Mouse (Mus musculus) MEL (cell line): Measurements from ENCODE around the gene Ube2cbp.

Source experiments
- CHD2 ChIP-seq: IDR thresholded peaks from 2 replicates; pipeline ENCODE4 v1.6.1; 2011; ENCODE audit warnings: low read length, improper control_type of control experiment
- CTCF ChIP-seq, 3 experiments: IDR thresholded peaks in 2 of 3; conservative IDR thresholded peaks in 1 of 3; 2 replicates each; pipeline ENCODE4 v1.5.1; 2011 to 2012; ENCODE audit warnings: low read length in 3 of 3, low read depth in 2 of 3, mild to moderate bottlenecking in 2 of 3, improper control_type of control experiment in 1 of 3, inconsistent platforms in 1 of 3, mixed read lengths in 1 of 3, moderate library complexity in 1 of 3; ENCODE audit not compliant: control insufficient read depth in 1 of 3, insufficient read depth in 1 of 3, poor library complexity in 1 of 3, severe bottlenecking in 1 of 3
- E2F4 ChIP-seq: IDR thresholded peaks from 2 replicates; pipeline ENCODE4 v1.6.1; 2011; ENCODE audit warnings: low read depth, low read length, improper control_type of control experiment, borderline replicate concordance
- EP300 ChIP-seq, 2 experiments: IDR thresholded peaks; 2 replicates each; pipeline ENCODE4 v1.6.1; 2011; ENCODE audit warnings: improper control_type of control experiment in 2 of 2, low read length in 2 of 2, low read depth in 1 of 2, mild to moderate bottlenecking in 1 of 2
- GABPA ChIP-seq: IDR thresholded peaks from 2 replicates; pipeline ENCODE4 v1.6.1; 2012; ENCODE audit warnings: low read depth, mild to moderate bottlenecking, inconsistent platforms, low read length, improper control_type of control experiment, moderate library complexity
- HCFC1 ChIP-seq: IDR thresholded peaks from 2 replicates; pipeline ENCODE4 v1.6.1; 2012; ENCODE audit warnings: low read depth, mild to moderate bottlenecking, inconsistent platforms, low read length, improper control_type of control experiment, moderate library complexity
- MAFK ChIP-seq: IDR thresholded peaks from 2 replicates; pipeline ENCODE4 v1.6.1; 2011; ENCODE audit warnings: low read depth, mild to moderate bottlenecking, low read length, improper control_type of control experiment, borderline replicate concordance
- MEF2A ChIP-seq: IDR thresholded peaks from 2 replicates; pipeline ENCODE4 v1.6.1; 2014; ENCODE audit warnings: low read depth, mild to moderate bottlenecking, inconsistent platforms, low read length, improper control_type of control experiment; ENCODE audit not compliant: poor library complexity, insufficient replicate concordance, severe bottlenecking; ENCODE audit errors: extremely low read depth
- MXI1 ChIP-seq: IDR thresholded peaks from 2 replicates; pipeline ENCODE4 v1.6.1; 2011; ENCODE audit warnings: mild to moderate bottlenecking, low read depth, low read length, improper control_type of control experiment
- NELFE ChIP-seq: IDR thresholded peaks from 2 replicates; pipeline ENCODE4 v1.6.1; 2011; ENCODE audit warnings: low read depth, low read length, improper control_type of control experiment
- POLR2A ChIP-seq, 2 experiments: IDR thresholded peaks; 2 replicates each; pipeline ENCODE4 v1.6.1; 2011 to 2012; ENCODE audit warnings: low read length in 2 of 2, mild to moderate bottlenecking in 2 of 2, control low read depth in 1 of 2, improper control_type of control experiment in 1 of 2, low read depth in 1 of 2, moderate library complexity in 1 of 2; ENCODE audit not compliant: control insufficient read depth in 1 of 2, insufficient read depth in 1 of 2, poor library complexity in 1 of 2
- USF1 ChIP-seq: IDR thresholded peaks from 2 replicates; pipeline ENCODE4 v1.6.1; 2014; ENCODE audit warnings: low read depth, mild to moderate bottlenecking, inconsistent platforms, low read length, improper control_type of control experiment, moderate library complexity
- ZMIZ1 ChIP-seq: IDR thresholded peaks from 2 replicates; pipeline ENCODE4 v1.6.1; 2012; ENCODE audit warnings: low read depth, mild to moderate bottlenecking, inconsistent platforms, low read length, improper control_type of control experiment, moderate library complexity

- TF ChIP-seq CHD2 (no peak), ZMIZ1 (no peak), CTCF (IDR thresholded peaks at IDR 0.05 in 2 of 3, conservative IDR thresholded peaks at IDR 0.05 in 1 of 3; ENCODE audit: control insufficient read depth in 1 of 3, insufficient read depth in 1 of 3, low read depth in 2 of 3, low read length in 3 of 3, poor library complexity in 1 of 3, severe bottlenecking in 1 of 3) (no peak), EP300 (IDR thresholded peaks at IDR 0.05; ENCODE audit: low read depth in 1 of 2, low read length in 2 of 2) (no peak), HCFC1 (no peak), MXI1 (no peak), USF1 (no peak), NELFE (no peak), POLR2A (IDR thresholded peaks at IDR 0.05; ENCODE audit: control insufficient read depth in 1 of 2, insufficient read depth in 1 of 2, low read depth in 1 of 2, low read length in 2 of 2, poor library complexity in 1 of 2) (no peak), MAFK (no peak), MEF2A (no peak), E2F4 (no peak), GABPA (no peak)
Measured at GRCm38 (mm10) chr9:86298596-86298995, 166.2 kb downstream of the Ube2cbp start.
